Mouse (Mus musculus): ENCODE measurements around the gene Tspo2. TPM values are rescaled to one million over a fixed set of nuclear protein-coding genes. Genes with fewer than 3 reads are reported as not detected.

Tspo2 gene
- total RNA-seq, 2 experiments from 2014 or later = 1.0 TPM; not detected in 1

Other genes with a start within 250 kb of the Tspo2 start
- under 1 TPM; 0.12 to 0.15 TPM for gene Trem1, start 218.8 kb downstream of the Tspo2 start, total RNA-seq (2021)
- gene Trem3, start 203.7 kb downstream of the Tspo2 start, total RNA-seq (2021) = not detected
- gene Treml4, start 187.2 kb downstream of the Tspo2 start, total RNA-seq (2021) = under 1 TPM; 0.14 to 0.97 TPM
- gene Treml2, start 152.0 kb downstream of the Tspo2 start, total RNA-seq (2021) = under 1 TPM; 0.42 to 0.69 TPM
- under 1 TPM in 1 of 2 experiments, not detected in 1; 0.15 TPM for gene B430306N03Rik, start 135.4 kb downstream of the Tspo2 start, total RNA-seq (2021)
- 1 to 10 TPM; 1.3 to 1.6 TPM for gene Trem2, start 105.1 kb downstream of the Tspo2 start, total RNA-seq (2021)
- under 1 TPM in 1 of 2 experiments, not detected in 1; 0.31 TPM for gene Treml1, start 91.6 kb downstream of the Tspo2 start, total RNA-seq (2021)
- 10 to 100 TPM; 22.0 to 29.9 TPM for gene Nfya, start 41.6 kb downstream of the Tspo2 start, total RNA-seq (2021)
- gene Oard1, start 41.5 kb downstream of the Tspo2 start, total RNA-seq (2021) = 10 to 100 TPM; 11.5 to 16.4 TPM
- 100 to 1,000 TPM; 227 to 228 TPM for gene Apobec2, start 18.6 kb downstream of the Tspo2 start, total RNA-seq (2021)
- under 1 TPM in 1 of 2 experiments, not detected in 1; 0.72 TPM for gene Unc5cl, start 3.4 kb upstream of the Tspo2 start, total RNA-seq (2021)